Mouse (Mus musculus) hindbrain, embryonic 13.5 days (tissue): ENCODE measurements around the gene Akr1b3. TPM values are rescaled to one million over a fixed set of nuclear protein-coding genes. Genes with fewer than 3 reads are reported as not detected.
"Not testable (repeated sequence)": the region's sequence is repeated elsewhere in the genome, so short reads cannot be mapped to it uniquely, and the experiment has no call there.

Experiments
- ATAC-seq: fragments of 200-750 bp; cut with Nextera tagmentation; 2 replicates; pipeline ENCODE4 v1.8.0; 2017; ENCODE audit warnings: moderate TSS enrichment; ENCODE audit not compliant: low FRiP score
- H3K27ac ChIP-seq: fragments of 300-500 bp; sonication (generic); 2 replicates; pipeline ENCODE4 v1.5.1; 2015; ENCODE audit warnings: inconsistent platforms, mild to moderate bottlenecking, moderate library complexity
- H3K27me3 ChIP-seq: fragments of 300-500 bp; sonication (generic); 2 replicates; pipeline ENCODE4 v1.6.1; 2015; ENCODE audit warnings: mild to moderate bottlenecking, inconsistent platforms
- H3K36me3 ChIP-seq: fragments of 300-500 bp; sonication (generic); 2 replicates; pipeline ENCODE4 v1.6.1; 2015; ENCODE audit warnings: mild to moderate bottlenecking, inconsistent platforms
- H3K4me1 ChIP-seq: fragments of 300-500 bp; sonication (generic); replicated peaks from 2 replicates; pipeline ENCODE4 v1.6.1; 2015; ENCODE audit warnings: inconsistent platforms
- H3K4me2 ChIP-seq: fragments of 300-500 bp; sonication (generic); 2 replicates; pipeline ENCODE4 v1.6.1; 2015; ENCODE audit warnings: inconsistent platforms, mild to moderate bottlenecking, moderate library complexity
- H3K4me3 ChIP-seq: fragments of 300-500 bp; sonication (generic); 2 replicates; pipeline ENCODE4 v1.5.1; 2015; ENCODE audit warnings: mild to moderate bottlenecking, inconsistent platforms
- H3K9ac ChIP-seq: fragments of 300-500 bp; sonication (generic); 2 replicates; pipeline ENCODE4 v1.6.1; 2015; ENCODE audit warnings: mild to moderate bottlenecking, inconsistent platforms
- H3K9me3 ChIP-seq: fragments of 300-500 bp; sonication (generic); 2 replicates; pipeline ENCODE4 v1.6.1; 2016; ENCODE audit warnings: inconsistent platforms
- WGBS: fragments of 180-500 bp; shearing (Covaris S2); methylation state at CpG from one replicate; pipeline ENCODE4 v1.1.7; 2015; 5-methylcytosine and 5-hydroxymethylcytosine counted together
- polyA plus RNA-seq: library from polyadenylated mRNA; unstranded; fragments of >200 nt; fragmentation: Nextera tagmentation; extraction: Ambion mirVana; gene quantifications from 2 replicates; pipeline ENCODE4 v1.2.1, GENCODE M21; 2015

The Akr1b3 gene
- 106 and 108 TPM in 2 replicates for polyA plus RNA-seq

GRCm38 (mm10) chr6:34316854-34317771 lies at the start of gene Akr1b3:
Akr1b3 (minus strand) TSS chr6:34317478.
- Histone ChIP-seq H3K27me3 (no peaks in the 10 kb centered on the region), H3K27ac (peak within 1 kb of the TSS; percentile 48), H3K36me3 (no peaks in the 10 kb centered on the region), H3K4me3 (peak within 1 kb of the TSS; percentile 75), H3K4me1 (peaks cover 27% of the 10 kb centered on the region), H3K9ac (peak within 1 kb of the TSS; percentile 82), H3K9me3 (no peaks in the 10 kb centered on the region), H3K4me2 (peak within 1 kb of the TSS; percentile 87)
- peak; percentile 100 for ATAC-seq
- WGBS: under 1% methylated on average over 60 of the region's 60 CpGs

- no peak overlapping the region for H3K27ac ChIP-seq
- 89% methylated on average over 12 of the region's 12 CpGs for WGBS
- no peaks in the 10 kb centered on the region for H3K36me3 ChIP-seq
- H3K9me3 ChIP-seq: no peaks in the 10 kb centered on the region
- no peaks in the 10 kb centered on the region for H3K27me3 ChIP-seq
- no peak overlapping the region for H3K4me3 ChIP-seq
- no peak overlapping the region for H3K9ac ChIP-seq
- no peak overlapping the region for H3K4me2 ChIP-seq
- H3K4me1 ChIP-seq: peaks cover 10% of the 10 kb centered on the region; the same call in 1 of the 2 replicates
- no peak for ATAC-seq
Measured at GRCm38 (mm10) chr6:34364217-34365136, 47.2 kb upstream of the Akr1b3 start.

- Histone ChIP-seq H3K4me2 (no peak overlapping the region), H3K27me3 (no peaks in the 10 kb centered on the region), H3K4me1 (0 out of 2 replicates have a peak, but pooled peaks cover 4% of the 10 kb centered on the region), H3K36me3 (no peaks in the 10 kb centered on the region), H3K9me3 (no peaks in the 10 kb centered on the region), H3K27ac (no peak overlapping the region), H3K9ac (no peak overlapping the region), H3K4me3 (no peak overlapping the region)
- WGBS: 87% methylated on average over 9 of the region's 9 CpGs
- ATAC-seq: no peak
Measured at GRCm38 (mm10) chr6:34355841-34356240, 38.6 kb upstream of the Akr1b3 start.

- Histone ChIP-seq H3K4me1 (0 out of 2 replicates have a peak, but pooled peaks cover 4% of the 10 kb centered on the region), H3K9ac (no peak overlapping the region), H3K27ac (no peak overlapping the region), H3K27me3 (no peaks in the 10 kb centered on the region), H3K36me3 (no peaks in the 10 kb centered on the region), H3K4me3 (no peak overlapping the region), H3K4me2 (no peak overlapping the region), H3K9me3 (no peaks in the 10 kb centered on the region)
- no peak for ATAC-seq
- WGBS: 82% methylated on average over 6 of the region's 6 CpGs
Measured at GRCm38 (mm10) chr6:34355349-34355747, 38.1 kb upstream of the Akr1b3 start.

GRCm38 (mm10) chr6:34354354-34355348 lies 37.4 kb upstream of the Akr1b3 start:
- H3K27me3 ChIP-seq: no peaks in the 10 kb centered on the region
- no peak overlapping the region for H3K27ac ChIP-seq
- H3K9me3 ChIP-seq: no peaks in the 10 kb centered on the region
- H3K4me3 ChIP-seq: no peak overlapping the region
- no peaks in the 10 kb centered on the region for H3K36me3 ChIP-seq
- 81% methylated on average over 8 of the region's 8 CpGs for WGBS
- 0 out of 2 replicates have a peak, but pooled peaks cover 4% of the 10 kb centered on the region for H3K4me1 ChIP-seq
- ATAC-seq: no peak
- no peak overlapping the region for H3K9ac ChIP-seq
- peak overlapping the region; percentile 49; the same call in 1 of the 2 replicates for H3K4me2 ChIP-seq

GRCm38 (mm10) chr6:34353658-34354353 lies 36.5 kb upstream of the Akr1b3 start, which contains the start of gene Akr1b8:
Akr1b8 (plus strand) TSS chr6:34354119.
- 0 out of 2 replicates have a peak, but pooled peaks cover 4% of the 10 kb centered on the region for H3K4me1 ChIP-seq
- 15% methylated on average over 16 of the region's 16 CpGs for WGBS

GRCm38 (mm10) chr6:34352401-34352800 lies 35.1 kb upstream of the Akr1b3 start:
- H3K27me3 ChIP-seq: no peaks in the 10 kb centered on the region
- no peak for ATAC-seq
- no peak overlapping the region for H3K9ac ChIP-seq
- H3K4me1 ChIP-seq: 0 out of 2 replicates have a peak, but pooled peaks cover 4% of the 10 kb centered on the region
- no peaks in the 10 kb centered on the region for H3K9me3 ChIP-seq
- H3K36me3 ChIP-seq: no peaks in the 10 kb centered on the region
- no peak overlapping the region for H3K4me2 ChIP-seq
- no peak overlapping the region for H3K4me3 ChIP-seq
- WGBS: 96% methylated on average over 3 of the region's 3 CpGs
- no peak overlapping the region for H3K27ac ChIP-seq

More at GRCm38 (mm10) chr6:34353658-34354353, 36.5 kb upstream of the Akr1b3 start, which contains the start of gene Akr1b8:
- H3K36me3 ChIP-seq: no peaks in the 10 kb centered on the region
- ATAC-seq: 0 out of 2 replicates have a peak, but pooled peaks have one; percentile 28
- H3K9ac ChIP-seq: 0 out of 2 replicates have a peak within 1 kb of the TSS, but pooled peaks have one; percentile 36
- no peaks in the 10 kb centered on the region for H3K9me3 ChIP-seq
- no peaks in the 10 kb centered on the region for H3K27me3 ChIP-seq
- H3K4me3 ChIP-seq: peak within 1 kb of the TSS; percentile 27
- H3K27ac ChIP-seq: no peak within 1 kb of the TSS
- peak within 1 kb of the TSS; percentile 49 for H3K4me2 ChIP-seq

GRCm38 (mm10) chr6:34351481-34351880 lies 34.2 kb upstream of the Akr1b3 start:
- not testable (repeated sequence) for H3K36me3 ChIP-seq, H3K4me1 ChIP-seq, H3K4me2 ChIP-seq, ATAC-seq, H3K27me3 ChIP-seq, H3K9ac ChIP-seq, H3K9me3 ChIP-seq, H3K27ac ChIP-seq, H3K4me3 ChIP-seq
- 46% methylated on average over 10 of the region's 10 CpGs for WGBS

- peaks cover 11% of the 10 kb centered on the region for H3K4me1 ChIP-seq
- WGBS: 87% methylated on average over 12 of the region's 12 CpGs
- no peak overlapping the region for H3K4me3 ChIP-seq
- no peak overlapping the region for H3K27ac ChIP-seq
- no peak overlapping the region for H3K9ac ChIP-seq
- no peaks in the 10 kb centered on the region for H3K9me3 ChIP-seq
- H3K4me2 ChIP-seq: no peak overlapping the region
- no peak for ATAC-seq
- H3K36me3 ChIP-seq: no peaks in the 10 kb centered on the region
- H3K27me3 ChIP-seq: no peaks in the 10 kb centered on the region
Measured at GRCm38 (mm10) chr6:34350037-34350699, 32.9 kb upstream of the Akr1b3 start.
